Mouse (Mus musculus) MEL-GATA-1-ER (cell line): ENCODE measurements around the gene Lrrc36.

ENCODE experiments used
- DNase-seq: peaks from one replicate; pipeline ENCODE4 v3.0.0-alpha.2; 2012; ENCODE audit warnings: low read depth; ENCODE audit errors: extremely low read depth

Lrrc36 gene

DNA sequence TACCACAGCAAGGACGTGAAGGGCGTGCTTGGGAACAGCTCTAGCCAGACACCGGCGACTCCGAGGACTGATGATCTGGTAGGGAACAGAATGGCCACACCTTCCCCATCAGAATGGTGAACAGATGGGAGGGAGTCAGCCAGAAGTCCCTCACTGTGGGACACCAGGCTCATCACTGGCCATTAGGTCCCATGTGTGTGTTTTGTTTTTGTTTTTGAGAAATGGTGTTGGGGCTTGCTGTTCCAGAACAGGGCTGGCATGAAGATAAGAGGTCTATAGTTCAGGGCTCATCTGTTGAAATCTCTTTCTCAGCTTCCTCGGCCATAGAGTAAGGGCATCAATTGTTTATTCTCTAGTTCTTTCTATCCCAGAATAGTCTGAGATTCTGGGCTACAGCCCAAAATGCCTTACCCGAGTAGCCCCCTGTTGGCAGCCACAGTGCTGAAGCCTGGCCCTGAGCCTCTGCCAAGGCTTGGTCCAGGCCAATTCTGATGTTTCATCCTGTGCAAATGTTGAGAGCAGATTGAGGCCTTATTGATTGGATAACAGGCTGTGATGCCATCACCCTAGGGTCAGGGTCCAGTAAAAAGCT lies 53.4 kb downstream of the Lrrc36 start:
- no peak for DNase-seq

DNA sequence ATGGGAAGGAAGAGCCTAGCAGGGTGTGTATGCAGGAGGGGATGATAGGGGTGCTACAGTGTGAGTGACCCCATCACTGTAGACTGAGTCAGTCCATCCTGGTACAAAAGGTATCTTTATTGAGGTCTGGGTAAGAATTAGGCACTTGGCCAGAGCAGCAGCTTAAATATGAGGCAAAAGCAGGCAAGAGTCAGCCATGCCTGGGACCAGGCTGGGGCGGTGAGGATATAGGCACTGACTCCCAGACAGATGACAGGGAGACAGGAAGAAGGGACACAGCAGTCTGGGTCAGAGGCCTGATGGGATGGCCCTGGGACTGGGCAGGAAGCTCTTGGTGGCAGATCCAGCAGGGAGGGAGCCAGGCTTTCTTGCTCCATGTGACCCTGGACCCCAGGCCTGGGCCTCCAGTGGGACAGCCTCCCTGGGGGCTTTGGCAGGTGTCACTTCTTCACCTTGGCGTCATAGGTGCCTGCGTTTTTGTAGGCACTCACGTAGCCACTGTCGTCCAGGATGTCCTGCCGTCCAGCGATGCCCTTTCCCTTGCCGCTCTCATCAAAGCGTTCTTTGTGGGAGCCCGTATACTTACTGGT lies 54.1 kb downstream of the Lrrc36 start:
- no peak for DNase-seq

DNA sequence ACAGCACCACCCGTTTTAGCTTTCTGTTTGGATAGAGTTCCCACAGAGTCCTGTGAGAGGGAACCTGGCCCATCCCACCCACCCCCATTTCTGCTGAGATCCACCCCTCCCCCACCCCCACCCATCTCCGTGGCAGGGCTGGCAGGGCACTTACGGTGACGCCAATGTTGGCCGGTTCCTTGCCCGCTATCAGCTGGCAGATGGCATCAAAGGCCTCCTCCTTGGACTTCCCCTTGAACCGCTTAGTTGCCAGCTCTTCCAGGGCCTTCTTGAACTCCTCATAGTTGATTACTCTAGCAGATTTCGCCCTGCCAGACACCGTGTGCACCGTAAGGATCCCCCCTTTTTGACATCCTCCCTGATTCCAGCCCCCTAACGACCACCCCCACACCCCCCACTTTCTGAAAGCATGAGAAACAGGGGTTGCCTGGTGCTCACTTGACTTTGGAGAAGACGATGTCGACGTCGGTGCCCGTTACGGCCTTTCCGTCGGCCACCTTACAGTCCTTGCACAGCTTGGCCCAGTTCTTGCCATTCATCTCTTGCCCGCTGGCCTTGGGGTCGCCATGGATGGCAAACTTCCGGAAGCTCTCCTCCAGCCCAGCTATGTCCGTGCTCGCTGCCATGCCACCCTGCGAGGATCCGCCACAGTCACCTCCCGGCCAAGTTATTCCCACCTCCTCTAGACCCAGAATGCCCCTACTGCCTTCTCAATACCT lies 54.8 kb downstream of the Lrrc36 start:
- DNase-seq, result no peak

DNA sequence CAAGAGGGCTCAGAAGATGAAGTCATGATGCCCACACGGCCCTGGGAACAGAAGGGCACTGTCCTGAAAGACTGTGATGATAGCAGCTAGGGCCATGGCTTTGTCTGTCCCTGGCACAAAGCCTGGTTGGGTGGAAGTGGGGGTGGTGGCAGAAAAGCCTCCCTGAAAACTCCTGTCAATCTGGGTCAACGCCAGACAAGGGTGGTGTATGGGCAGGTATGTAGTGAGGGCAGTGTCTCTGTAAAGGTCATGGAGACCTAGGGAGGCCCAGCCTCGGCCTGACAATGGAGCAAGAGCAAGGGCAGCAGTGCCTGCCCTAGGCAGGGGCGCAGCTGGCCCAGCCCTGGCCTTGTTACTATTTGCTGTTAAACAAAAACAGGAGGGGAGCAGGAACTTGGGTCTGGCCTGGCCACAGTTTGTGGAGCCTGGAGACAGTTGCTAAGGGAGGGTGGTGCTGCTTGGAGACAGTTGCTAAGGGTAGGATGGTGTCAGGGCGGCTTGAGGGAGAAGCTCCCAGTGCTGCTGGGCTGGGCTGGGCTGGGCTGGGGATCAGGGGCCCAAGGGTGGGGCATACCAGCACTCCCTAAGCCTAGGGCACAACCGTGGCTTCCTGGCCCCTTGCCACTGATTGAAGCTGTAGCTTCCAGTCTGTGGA lies 55.8 kb downstream of the Lrrc36 start:
- no peak for DNase-seq

DNA sequence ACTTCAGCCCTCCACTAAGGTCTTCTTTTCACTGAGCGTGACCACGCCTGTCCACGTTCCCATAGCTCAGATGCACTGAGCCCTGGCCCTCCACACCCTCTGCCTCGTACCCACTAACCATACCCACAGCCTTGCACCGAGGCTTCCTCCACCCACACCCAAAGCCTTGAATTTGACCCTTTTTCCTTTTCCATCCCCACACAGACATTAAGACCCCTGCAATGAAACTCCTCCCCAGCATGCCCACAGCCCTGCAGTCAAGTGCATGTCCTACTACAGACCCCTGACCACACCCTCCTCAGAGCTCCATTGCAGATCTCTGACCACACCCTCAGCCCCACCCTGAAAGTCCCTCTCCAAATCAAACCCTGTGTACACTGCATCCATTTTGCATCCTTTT lies 56.4 kb downstream of the Lrrc36 start:
- no peak for DNase-seq

DNA sequence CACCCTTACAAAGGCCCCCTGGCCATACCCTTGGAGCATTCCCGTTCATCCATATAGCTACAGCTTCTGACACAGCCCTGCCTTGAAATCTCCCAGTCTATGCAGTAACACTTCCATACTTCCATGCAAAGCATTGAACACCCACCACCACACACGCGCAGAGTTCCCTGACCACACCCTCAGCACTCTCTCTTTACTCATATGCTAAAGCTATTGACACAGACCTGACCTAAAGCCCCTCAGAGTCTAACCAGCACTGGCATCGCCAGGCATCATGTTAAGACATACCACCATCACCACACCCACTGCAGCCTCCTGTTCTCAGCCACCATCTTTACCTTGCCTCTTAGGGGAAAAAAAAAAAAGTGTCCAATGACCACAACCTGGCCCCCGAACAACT lies 56.9 kb downstream of the Lrrc36 start:
- DNase-seq, result no peak

DNA sequence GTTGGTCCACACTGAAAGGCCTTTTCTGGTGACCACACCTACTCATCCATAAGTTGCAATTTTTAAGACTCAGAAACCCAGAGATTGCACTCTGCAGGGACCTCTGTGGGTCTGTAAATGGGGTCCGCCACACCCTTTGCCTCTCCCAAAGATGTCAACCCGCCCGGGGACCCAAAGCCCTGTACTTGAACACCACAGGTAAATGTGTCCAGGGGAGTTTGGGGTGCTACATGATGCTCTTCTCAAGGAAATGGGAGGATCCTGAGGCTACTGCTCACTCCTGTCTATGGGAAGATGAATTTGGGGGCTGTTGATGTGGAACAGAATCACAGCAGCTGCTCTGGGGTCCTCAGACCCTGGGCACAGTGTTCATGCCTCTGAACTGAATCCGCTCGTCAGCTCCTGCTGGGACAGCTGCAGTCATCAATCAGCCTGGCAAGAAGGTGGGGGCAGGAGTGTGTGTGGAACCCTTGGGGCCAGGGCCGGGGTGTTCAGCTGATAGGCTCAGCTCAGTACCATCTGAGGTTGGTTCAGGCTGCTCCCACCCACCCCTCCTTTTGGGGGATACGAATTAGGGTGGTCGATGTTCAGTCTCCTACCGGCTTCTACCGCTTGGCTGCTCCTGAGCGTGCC lies 57.4 kb downstream of the Lrrc36 start:
- no peak for DNase-seq

DNA sequence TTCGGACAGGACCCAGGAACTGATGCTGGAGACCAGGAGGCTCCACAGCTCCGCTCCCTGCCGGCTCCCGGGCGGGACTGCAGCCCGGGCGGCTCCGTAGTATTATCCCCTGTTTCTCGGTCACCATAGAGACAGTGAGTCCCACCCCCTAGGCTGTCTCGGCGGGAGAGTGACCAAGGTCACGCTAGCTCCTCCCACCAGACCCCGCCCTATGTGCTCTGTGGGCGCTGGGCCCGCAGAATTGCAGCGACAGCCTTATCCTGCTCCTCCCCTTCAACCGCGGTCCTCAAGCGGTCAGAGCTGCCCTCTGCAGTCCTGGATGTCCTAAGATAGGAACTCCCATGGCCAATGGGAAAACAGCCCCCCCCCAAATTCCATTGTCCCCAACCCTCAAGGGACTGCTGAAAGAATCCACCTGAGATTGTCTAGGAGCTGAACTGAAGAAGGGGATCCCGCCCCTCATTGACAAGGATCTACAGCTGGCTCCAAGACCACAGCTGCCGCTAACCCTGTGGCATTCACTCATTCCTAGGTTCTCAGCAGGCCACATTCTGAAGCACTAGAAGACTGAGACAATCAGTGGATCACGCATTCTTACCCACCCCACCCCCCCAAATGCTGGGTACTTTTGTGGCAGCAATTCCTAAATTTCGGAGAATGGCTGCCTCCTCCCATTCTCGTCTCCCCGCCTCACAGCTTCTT lies 58.1 kb downstream of the Lrrc36 start, which contains the start of gene Tppp3:
Gene Tppp3 (minus strand): TSS at position 213 of the 702 bp plus-strand sequence.
- DNase-seq, result no peak

DNA sequence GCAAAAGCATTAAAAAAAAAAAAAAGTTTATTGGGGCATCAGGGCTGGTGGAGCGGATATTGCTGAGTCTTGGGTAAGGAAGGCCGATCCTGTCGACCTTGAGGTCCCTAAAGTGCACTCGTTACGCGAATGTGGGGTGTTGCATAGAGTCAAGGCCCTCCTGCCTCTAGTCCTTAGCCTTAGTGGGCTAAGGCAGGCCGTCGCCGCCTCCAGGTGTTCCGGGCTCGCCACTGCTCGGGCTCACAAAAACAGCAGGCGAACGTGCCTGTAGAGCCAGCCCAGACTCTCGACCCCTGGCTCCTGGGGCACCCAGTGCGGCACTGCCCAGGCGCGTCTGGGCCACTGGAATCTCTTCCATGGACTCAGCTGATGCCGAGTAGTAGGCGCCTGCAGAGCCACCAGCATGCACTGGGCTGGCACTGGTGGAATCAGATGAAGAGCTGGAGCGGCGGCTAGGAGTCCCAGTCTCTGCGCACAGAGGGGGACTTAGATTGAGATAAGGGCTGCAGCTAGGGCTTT lies 59.1 kb downstream of the Lrrc36 start:
- no peak for DNase-seq

DNA sequence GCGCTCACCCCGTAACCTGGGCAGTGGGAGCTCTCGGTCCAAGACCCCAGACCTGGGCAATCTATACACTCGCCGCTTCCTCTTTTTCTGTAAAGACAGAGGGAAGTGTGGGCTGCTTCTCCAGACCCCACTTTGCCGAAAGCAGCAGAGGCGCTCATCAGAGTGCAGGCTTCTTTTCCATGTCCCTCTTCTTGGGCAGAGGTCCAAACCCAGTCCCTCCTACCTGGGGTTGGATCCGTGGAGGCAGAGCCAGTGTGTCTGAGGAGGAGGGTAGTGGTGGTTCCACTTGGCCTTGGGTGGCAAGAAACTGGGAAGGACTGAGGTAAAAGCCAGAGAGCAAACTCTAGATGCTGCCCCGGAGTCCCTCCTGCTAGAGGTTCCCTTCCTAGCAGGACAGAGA lies 59.6 kb downstream of the Lrrc36 start:
- no peak for DNase-seq

DNA sequence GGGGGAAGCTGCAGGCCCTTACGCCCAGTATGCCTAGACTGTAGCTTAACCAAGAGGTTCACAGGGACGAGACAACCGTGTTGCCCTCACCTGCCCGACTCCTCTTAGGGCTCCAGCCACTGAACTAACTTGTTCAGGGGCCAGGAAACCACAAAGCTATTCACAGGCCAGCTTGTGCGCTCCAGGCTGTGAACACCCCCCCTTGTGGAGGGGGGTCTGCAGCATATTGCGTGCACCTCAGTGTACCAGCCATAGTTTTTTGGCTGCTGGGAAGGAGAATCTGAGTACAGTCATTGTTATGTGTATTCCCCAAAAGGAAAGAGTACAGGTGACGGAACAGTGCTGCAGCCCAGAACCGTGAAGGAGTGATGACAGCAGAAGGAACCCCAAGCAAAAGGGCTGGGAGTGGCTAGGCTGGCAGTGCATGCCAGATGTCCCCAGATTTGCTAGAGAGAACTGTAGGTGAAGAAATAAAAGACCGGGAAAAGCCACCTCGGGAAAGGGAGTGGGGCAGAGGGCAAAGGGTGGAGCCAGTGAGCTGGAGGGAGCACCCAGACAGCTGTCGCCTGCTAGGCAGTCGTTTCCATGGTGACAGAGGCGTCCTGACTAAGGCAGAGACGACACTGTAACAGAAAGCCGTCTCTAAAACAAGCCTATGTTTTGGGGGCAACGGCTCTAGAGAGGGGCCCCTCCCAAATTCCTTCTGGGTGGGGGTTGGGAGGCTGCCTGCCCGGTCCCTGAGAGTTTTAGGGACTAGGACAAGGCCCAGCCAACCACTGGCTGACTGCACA lies 60.6 kb downstream of the Lrrc36 start:
- no peak for DNase-seq

DNA sequence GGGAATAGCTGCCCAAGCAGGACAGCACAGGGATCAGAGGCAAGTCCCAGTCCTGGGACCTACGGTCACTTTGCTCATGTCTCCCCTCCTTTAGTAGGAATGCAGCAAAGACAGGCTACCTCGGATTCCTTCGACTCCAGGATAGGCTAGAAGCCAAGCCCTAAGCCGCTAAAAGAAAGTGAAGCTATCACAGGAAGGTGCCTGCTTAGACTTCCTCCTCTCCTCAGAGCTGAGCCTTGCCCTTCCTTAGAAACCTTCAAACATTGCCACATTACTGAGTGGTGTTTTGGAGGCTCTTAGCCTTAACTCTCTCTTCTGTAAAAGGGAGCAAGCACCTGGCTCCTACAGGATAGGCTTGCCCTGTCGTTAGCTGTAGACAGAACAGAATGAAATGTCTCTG lies 61.3 kb downstream of the Lrrc36 start:
- no peak for DNase-seq

DNA sequence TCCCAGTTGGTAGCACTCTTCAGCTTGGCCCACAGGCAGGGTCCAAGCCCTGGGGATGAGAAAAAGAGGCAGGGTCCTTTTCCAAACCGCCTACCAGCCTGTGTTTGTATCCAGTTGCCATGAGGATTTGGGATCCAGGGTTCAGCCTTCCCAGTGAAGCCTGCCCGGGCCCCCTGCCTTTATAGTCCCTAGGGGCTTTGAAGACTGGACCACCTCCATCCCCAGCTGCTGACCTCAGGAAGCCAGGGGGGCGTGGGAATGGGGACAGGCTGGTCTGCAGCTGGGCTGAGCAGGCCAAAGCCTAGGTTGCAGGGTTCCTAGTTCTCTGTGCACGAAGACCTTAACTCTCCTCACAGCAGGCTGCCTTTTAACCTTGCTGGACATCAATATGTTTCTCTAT lies 61.9 kb downstream of the Lrrc36 start:
- DNase-seq, result no peak

DNA sequence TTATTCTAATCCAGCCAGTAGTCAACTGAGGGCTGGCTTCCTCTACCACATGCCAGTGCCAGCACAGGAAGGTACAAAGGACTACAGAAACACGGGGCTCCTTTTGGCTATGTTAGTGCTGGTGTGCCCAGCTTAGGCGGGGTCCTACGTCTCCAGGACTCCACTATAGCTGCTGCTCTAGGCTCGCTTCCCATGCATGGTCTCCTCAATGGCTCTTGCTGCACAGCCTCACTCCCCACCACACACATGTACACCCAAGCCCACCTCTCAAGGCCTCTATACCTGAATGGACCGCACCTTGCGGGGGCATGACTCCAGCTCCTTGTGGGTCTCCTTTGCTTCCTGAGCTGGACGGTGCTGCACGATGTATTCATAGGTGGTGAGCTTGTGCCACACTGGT lies 62.4 kb downstream of the Lrrc36 start:
- DNase-seq, result no peak

DNA sequence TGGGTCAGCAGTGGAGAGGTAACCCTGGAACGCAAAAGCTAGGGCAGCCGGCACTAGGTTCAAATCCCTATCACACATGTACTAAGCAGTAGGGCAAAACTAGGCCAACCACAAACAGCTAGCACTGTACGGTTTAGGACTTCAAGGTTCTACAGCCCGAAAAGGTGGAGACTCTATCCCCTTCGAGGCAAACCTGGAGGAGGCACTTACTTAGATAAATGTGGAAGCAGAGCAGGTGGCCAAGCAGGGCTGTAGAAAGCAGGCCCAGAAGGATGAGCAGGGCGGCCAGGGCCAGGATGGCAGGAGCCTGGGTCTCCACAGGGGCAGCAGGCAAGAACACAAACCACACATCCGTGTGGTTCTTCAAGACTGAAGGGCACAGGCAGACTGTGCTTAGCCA lies 62.8 kb downstream of the Lrrc36 start:
- no peak for DNase-seq

DNA sequence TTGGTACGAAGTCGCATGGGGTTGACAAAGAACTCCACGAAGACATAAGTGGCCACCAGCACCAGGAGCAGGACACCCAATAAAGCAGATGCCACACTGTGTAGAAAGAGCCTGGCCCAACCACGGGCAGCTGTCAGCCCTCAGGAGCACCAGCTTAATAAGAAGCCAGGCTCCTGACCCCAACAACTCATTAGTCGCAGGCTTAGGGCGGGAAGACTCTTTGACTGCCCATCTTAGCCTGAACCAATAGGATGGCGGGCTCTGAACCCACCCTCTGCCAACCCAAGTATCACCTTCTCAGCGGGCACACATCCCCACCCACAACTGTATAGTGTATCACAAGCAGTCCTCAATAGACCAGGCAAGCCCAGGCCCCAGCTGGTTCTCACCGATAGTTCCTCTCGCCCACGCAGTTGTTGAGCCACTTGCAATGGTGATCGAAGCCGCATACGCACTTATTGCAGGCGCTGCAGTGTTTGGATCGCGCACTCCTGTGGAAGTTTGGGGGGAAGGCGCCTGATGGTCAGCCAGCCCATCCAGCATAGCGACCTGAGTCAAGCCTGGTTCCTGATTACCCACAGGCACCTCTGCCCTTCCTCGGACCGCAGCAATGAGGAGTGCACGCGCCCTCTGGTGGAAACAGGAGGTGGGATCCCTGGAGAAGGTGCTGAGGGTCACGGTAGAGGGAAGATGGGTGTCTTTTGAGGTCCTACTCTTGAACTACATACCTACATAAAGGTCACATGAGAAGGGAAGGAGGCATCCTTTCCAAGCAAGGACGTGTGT lies 63.5 kb downstream of the Lrrc36 start:
- no peak for DNase-seq

DNA sequence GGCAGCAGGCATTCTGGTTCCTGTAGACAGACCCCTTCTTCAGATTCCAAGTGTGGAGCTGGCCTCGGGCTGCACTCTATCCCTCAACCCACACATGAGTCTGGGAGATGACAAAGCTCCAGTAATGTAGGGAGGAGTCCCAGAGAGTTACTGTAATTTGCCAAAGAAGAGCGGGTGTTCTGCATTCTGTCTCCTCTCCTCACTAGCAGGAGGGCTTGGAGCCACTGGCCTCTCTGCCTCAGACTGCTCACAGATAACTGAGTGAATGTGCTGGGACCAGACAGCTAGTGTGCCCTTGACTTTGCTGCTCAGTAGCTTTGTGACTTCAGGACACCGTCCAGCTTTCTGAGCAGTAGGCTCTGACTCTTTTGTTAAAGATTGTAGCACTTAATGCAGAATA lies 64.4 kb downstream of the Lrrc36 start:
- DNase-seq, result no peak

DNA sequence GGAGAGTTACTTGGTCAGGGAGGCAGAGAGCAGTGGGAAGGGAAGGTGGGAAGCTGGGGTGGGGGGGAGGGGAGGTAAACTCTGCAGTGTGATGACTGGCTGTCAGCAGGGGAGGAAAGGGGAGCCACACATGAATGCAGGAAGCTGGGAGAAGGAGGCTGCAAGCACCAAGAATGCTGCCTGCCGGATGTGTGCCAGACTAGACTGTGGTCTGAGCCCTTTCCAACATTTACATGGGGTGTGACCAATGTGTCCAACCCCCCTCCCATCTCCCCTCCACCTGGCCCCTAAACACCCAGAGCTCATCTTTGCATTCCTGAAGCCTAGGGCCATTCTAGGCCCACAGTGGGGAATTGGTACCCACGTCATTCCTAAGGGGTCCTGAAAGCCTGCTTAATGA lies 67.6 kb downstream of the Lrrc36 start:
- no peak for DNase-seq

DNA sequence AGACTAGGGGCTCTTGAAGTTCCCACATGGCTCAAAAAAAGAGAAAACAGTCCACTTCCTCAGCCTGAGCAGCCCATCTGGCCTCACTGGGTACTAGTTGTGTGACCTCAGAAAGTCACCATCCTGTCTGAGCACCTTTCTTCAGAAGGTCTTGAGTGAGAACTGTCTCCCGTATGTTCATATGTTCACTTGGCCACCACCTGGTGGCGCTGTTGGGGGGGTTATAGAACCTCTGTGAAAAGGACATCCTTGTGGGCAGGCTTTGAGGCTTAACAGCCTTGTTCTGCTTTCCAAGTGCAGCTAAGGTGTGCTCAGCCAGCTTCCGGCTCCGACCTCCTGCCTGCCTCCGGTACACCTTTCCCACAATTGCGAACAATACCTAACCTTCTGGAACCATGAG lies 68.1 kb downstream of the Lrrc36 start:
- DNase-seq, result peak; percentile 59

DNA sequence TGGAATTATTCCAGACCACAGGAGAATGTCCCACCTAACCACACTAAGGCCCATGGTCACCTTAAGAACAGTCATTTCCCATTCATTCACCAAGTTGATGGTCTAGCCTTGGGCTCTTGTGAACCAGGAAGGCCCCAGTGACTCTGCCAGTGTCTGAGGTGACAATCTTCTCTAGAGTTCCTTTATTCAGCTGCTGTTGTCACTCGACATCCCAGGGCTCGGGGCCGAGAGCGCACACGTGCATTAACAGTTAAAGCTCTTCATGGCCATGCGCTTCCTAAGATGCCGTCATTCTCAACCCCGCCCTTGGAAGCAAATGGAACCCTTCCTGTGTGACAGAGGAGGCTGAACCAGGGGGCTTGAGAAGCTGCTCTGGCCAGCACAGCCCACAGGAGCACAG lies 68.8 kb downstream of the Lrrc36 start:
- DNase-seq, result no peak
